Mouse (Mus musculus) G1E-ER4 (cell line): Measurements from ENCODE around the gene Olfr429. TPM values are rescaled to one million over a fixed set of nuclear protein-coding genes. Genes with fewer than 3 reads are reported as not detected.

Experiments used
- GATA1 ChIP-seq: IDR thresholded peaks from one replicate; pipeline ENCODE4 v1.8.0; 2012; ENCODE audit warnings: low read length, inconsistent platforms
- polyA plus RNA-seq: library from polyadenylated mRNA; stranded (reverse); fragments of >175 nt; gene quantifications from 2 replicates; pipeline ENCODE4 v1.2.3, GENCODE M21; 2012

The Olfr429 gene
- polyA plus RNA-seq: not detected in 2 replicates

DNA sequence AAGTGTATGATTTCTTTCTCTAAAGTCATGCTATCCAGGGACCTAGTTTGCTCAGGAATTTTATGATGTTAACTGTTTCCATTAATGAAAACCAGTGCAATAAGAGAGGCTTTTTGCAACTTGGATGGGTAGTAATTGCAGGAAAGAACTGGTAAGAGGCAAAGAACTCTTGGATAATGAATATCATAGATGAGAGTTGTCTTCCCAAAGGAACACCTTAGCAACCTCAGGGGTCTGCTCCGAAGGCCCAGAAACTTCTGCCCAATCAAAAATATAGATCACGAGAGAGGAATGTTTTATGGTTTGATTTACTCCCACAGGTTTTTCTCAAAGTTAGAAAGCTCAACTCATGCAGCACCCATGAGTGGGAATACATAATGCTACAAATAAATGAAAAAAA lies at the start of gene Olfr429:
Olfr429 (plus strand) TSS at position 301 of the 400 bp plus-strand sequence.
- TF ChIP-seq GATA1: no peak

DNA sequence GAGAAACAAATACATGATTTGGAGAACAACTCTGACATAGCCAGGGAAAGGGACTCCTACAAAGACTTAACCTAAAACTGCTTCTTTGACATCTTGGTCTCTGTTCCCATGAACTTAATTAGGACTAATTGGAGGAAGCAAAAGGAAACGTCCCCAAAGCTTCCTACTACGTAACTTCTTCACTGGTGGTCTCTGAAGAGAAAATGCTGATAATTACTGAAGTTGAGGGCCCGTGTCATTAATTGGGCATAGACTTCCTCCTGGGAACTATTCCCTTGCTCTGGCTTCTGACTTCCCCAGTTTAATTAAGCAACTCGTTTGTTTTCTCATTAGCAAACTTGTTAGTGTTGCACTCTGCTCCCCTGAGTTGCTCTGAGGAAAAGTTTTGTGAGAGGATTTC lies 48.3 kb upstream of the Olfr429 start:
- no peak for TF ChIP-seq GATA1

DNA sequence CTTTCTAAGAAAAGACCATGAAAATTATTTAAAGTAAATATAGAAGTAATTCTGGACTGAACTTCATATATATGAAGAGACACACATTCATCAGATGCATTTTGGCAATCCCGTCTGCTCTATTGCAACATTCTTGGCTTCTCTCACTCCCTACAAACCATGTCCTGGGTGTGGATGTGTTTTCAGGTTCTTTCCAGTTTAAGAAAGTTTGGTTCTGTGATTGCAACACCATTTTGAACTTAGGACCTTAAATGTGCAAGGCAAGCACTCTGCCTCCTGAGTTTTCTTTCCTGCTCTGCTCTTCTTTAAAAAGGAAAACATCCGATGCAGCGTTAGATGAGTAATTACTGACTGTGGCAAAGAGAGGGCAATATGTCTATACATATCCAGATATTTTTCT lies 45.7 kb upstream of the Olfr429 start:
- TF ChIP-seq GATA1: no peak

DNA sequence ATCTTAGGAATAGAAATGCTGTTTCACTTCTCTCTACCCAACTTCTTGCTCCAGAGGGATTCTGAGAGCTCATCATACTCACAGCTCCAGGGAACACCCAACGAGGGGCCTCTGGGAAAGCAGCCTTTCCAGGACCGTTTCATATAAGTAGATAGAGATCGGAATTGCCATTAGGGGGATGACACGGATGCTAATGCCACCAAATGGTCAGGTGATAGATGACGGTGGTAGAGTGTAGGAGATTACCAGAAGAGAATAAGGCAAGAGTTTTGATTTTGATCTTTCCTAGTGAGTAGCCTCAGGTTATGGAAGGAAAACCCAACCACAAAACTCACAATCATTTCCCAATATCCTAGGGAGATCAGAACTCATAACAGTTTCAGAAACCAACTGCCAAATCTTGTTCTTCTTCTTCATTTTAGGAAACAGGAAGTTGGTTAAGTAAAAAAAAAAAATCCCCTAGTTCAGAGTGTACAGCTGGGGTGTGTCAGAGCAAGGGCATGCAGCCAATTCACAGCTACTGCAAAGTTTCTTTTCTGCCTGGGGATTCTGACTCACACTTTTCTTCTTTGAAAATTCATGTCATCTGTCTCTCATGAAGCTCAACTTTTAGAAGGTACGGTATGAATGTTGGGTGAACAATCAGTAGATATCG lies 43.5 kb upstream of the Olfr429 start, which contains the start of gene Olfr433:
Olfr433 (plus strand) TSS at position 183 of the 655 bp plus-strand sequence.
- TF ChIP-seq GATA1: no peak

DNA sequence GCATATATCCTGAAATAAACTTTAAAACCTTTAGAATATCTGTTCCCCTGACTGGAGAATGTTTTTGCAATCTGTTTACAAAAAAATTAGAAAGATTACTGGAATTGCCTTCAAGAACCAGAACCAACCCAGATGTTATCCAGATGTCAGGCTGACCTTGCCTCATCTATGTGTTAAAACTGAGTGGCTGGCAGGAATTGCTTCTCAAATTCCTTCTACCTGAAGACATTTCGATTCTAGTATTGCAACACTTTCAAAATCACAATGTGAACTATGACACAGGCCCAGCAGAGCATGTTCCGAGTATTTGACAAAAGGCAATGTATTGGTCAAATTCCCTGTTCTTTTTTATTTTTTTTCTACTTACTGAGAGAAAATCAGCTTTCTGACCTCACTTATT lies 39.7 kb upstream of the Olfr429 start:
- no peak for TF ChIP-seq GATA1

DNA sequence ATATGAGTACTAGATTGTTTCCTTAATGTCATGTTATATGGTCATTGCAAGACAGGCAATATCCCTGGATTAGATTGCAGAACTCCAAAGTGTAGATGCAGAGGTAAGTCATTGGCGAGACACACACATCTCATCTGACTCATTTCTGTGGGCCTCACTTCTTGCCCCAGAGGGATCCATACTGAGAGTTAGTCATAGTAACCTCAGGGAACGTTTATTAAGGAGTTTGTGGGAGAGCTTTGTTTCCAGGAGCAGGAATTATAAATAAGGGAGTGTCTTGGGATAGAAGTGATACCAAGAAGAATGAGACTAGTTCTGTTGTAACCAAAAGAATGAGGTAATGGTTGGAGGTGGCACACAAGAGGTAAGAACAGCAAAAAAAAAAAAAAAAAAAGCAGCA lies 35.2 kb upstream of the Olfr429 start, which contains the start of gene Olfr432:
Olfr432 (plus strand) TSS at position 313 of the 400 bp plus-strand sequence.
- TF ChIP-seq GATA1: no peak

DNA sequence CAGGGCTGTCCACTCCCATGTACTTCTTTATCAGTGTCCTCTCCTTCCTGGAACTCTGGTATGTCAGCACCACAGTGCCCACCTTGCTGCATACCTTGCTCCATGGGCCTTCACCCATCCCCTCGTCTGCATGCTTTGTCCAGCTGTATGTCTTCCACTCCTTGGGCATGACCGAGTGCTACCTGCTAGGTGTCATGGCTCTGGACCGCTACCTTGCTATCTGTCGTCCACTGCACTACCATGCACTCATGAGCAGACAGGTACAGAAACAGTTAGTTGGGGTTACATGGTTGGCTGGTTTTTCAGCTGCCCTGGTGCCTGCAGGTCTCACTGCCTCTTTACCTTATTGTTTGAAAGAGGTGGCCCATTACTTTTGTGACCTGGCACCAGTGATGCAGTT lies 33.6 kb upstream of the Olfr429 start:
- TF ChIP-seq GATA1: no peak

DNA sequence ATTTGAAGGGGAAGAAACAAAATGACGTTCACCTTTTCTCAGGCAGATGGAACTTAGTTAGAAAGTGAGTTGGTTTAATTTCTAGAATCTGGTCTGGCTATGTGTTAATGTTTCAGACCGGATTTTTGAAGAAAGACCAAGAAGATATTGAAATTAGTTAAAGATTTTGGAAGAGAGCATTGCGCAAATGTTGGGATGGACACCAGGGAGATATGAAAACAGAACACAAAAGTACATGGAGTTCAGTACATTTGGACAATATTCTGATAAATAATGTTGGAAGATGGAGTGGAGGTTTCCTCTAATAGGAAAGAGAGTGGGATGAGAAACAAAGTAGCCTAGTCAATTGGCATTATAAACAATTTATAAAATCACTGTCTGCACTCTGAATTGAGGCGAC lies 32.6 kb upstream of the Olfr429 start:
- TF ChIP-seq GATA1: no peak

DNA sequence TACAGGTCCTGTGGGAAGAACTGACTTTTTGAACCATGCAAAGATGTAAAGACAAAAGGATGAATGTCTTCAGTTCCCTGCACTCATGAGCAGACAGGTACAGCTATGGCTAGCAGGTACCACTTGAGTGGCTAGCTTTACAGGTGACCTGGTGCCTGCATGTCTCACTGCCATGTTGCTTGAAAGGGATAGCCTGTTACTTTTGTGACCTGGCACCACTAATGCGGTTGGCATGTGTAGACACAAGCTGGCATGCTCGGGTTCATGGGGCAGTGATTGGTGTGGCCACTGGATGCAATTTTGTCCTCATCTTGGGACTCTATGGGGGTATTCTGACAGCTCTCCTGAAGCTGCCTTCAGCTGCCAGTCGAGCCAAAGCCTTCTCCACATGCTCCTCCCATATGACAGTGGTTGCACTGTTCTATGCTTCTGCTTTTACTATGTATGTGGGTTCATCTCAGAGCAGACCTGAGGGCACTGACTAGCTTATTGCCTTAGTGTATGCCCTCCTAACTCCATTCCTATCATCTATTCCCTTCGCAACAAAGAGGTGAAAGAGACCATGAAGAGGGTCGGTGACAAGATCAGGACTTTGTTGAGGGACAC lies 32.1 kb upstream of the Olfr429 start:
- no peak for TF ChIP-seq GATA1

DNA sequence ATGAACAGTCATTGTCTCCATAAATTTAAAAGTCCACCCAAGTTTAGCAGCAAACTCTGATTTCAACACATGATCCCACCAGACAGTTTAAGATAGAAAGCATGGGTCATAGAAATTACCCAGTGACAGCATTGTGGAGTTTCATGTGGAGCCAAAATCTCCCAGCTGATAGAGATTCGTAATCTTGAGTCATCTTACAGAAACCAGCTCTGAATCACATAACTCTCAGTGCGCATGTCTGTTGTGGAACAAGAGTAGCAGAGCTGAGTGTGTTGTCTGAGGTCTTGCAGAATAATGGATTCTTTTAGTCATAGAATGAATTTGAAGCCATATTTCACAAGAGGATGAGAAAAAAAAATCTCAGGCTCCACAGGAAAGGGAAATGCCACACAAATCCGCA lies 31.1 kb upstream of the Olfr429 start:
- TF ChIP-seq GATA1: no peak

DNA sequence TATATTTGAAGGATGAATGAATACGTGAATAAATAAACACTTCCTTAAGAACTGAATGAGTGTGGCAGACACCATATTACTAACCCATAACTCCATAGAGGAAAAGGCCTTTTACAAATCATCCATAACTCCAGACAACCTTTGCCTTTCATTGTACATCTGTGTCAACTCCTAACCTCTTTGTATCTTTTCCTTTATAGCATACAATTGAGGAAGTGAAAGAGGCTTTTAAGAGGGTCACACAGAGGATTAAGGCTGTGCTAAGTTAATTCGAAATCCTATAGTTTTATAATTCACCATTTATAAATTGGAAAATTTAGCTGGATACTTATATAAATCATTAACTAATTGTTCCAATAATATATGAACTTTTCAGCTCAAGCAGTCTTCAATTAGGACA lies 28.9 kb upstream of the Olfr429 start:
- TF ChIP-seq GATA1: no peak

DNA sequence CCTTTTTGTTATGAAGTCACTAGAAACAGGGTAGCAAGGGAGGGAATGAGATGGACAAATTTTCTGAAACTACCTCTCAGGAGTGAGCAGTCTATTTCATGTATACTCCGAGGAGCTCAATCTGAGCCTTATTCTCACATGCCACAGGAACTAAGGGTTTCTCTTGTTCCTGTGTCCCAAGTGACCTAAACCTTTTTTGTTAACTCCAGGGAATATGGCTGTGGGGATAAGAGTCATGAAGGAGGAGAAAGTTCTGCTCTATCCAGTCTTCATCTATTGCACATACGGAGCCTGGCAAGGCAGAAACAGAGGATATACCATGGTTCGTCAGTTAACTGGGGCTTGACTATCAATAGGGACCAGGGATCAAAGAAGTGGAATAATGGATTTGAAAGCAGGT lies 17.8 kb upstream of the Olfr429 start, which contains the start of gene Olfr430:
Olfr430 (plus strand) TSS at position 301 of the 400 bp plus-strand sequence.
- no peak for TF ChIP-seq GATA1

DNA sequence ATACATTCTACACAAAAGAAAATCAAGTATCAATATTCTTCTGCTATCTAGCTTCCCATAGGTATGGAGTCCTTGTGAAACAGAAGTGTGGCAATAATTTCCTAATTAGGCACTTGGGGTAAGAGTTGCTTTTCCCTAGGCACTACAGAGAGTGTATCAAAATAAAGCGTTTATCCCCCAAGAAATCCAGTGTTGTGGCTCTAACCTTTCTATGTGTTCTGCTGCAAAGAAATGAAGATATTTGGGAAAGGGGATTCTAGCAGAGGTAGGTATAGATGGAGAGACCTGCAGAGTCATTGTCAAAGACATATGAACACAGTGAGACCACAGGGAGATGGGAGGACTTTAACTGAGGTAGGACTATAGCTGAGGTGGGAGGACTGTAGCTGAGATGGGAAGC lies 12.5 kb downstream of the Olfr429 start, which contains the start of gene Olfr427:
Olfr427 (plus strand) TSS at position 301 of the 400 bp plus-strand sequence.
- no peak for TF ChIP-seq GATA1

DNA sequence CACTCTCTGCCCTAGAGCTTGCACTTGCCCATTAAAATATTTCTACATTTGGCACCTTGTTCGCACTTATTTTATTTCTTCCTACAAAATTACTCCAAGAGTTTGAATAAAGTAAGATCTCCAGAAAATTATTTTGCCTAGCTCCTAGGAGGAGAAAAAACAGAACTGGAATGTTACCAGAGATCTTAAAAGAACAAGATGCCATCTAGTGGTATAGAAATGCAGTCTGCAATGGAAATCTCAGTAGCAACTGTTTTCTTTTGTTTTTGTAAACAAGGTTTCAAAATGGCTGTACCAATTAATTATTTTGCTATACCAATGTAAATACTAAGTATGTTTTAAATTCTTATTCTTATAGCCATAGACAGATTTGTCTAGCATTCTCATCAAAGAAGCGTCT lies 19.6 kb downstream of the Olfr429 start:
- no peak for TF ChIP-seq GATA1

DNA sequence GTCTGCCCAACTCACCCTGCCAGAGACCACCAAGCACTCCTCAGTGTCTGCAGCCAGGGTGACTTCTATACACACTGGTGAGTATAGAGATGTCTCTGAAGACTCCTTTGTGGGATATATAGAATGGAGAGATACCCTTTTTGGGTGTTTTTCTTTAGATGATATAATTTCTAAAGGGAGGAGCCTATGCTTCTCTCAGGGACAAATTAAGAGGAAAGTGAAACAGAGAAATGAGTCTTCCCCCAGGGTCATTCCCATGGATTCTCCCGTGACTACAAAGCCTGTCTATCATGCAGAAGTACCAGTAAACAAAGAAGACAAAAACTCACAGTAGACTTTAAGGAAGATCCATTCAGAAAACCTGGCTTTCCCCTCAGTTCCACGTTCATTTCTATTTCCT lies 36.9 kb downstream of the Olfr429 start, which contains the start of gene Olfr231:
Olfr231 (minus strand) TSS at position 101 of the 400 bp plus-strand sequence.
- TF ChIP-seq GATA1: no peak

DNA sequence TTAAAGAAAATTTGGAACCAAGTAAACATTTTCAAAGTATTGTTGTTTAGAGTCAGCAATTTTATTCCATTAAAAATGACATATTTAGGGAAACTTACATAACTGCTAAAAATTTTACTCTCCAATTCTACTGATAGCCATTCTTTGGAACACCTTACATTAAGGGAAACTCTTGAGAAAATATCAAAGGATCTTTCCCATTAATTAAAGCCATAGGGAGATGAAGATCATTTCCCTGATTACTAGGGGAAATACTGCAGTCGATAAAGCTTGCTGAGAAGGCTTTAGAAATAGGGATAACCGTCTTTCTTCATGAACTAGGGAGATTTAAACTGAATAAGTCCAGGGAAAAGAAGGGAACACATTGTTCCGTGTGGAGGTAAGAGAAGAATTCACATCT lies 47.1 kb downstream of the Olfr429 start, which contains the start of gene Olfr424:
Olfr424 (plus strand) TSS at position 301 of the 400 bp plus-strand sequence.
- no peak for TF ChIP-seq GATA1

DNA sequence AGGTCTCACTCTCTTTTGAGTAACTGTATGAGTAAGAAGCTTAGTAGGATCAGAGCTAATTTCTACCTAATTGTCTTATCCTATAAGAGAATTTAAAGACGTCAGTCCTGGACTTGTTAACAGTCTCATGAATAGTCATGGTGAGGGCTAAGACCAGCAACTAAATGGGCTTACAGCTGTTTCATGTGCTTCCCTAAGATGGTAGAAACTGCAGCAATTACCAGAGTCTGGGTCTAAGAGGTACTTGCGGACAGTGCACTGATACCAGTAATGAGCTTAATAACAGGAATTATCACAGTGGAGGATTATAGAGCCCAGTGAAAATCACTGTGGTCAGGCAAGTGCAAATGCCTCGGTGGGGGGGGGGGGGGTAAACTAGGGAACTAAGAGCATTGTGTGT lies 47.9 kb downstream of the Olfr429 start:
- TF ChIP-seq GATA1: no peak

Other genes with a start within 250 kb of the Olfr429 start
- gene Ifi211, start 171.3 kb upstream of the Olfr429 start, polyA plus RNA-seq: not detected in 2 replicates
- not detected in 2 replicates for gene Mndal, start 141.8 kb upstream of the Olfr429 start, polyA plus RNA-seq
- gene Ifi203, start 141.7 kb upstream of the Olfr429 start, polyA plus RNA-seq: not detected in 2 replicates
- gene Ifi202b, start 101.6 kb upstream of the Olfr429 start, polyA plus RNA-seq: not detected in 2 replicates
- gene Ifi205, start 52.5 kb upstream of the Olfr429 start, polyA plus RNA-seq: not detected in 2 replicates
- gene Olfr433, start 43.6 kb upstream of the Olfr429 start, polyA plus RNA-seq: not detected in 2 replicates
- not detected in 2 replicates for gene Olfr432, start 35.1 kb upstream of the Olfr429 start, polyA plus RNA-seq
- gene Olfr430, start 17.7 kb upstream of the Olfr429 start, polyA plus RNA-seq: not detected in 2 replicates
- gene Olfr427, start 12.6 kb downstream of the Olfr429 start, polyA plus RNA-seq: not detected in 2 replicates
- not detected in 2 replicates for gene Olfr231, start 36.8 kb downstream of the Olfr429 start, polyA plus RNA-seq
- not detected in 2 replicates for gene Olfr424, start 47.2 kb downstream of the Olfr429 start, polyA plus RNA-seq
- not detected in 2 replicates for gene Olfr420, start 71.3 kb downstream of the Olfr429 start, polyA plus RNA-seq
- gene Spta1, start 88.4 kb downstream of the Olfr429 start, polyA plus RNA-seq: 2.9 and 3.0 TPM in 2 replicates
- gene Olfr419, start 167.7 kb downstream of the Olfr429 start, polyA plus RNA-seq: not detected in 2 replicates
- gene Mptx1, start 246.2 kb downstream of the Olfr429 start, polyA plus RNA-seq: not detected in 2 replicates